Comparison of ENCODE assay signal across 22 mouse cellular contexts in the genomic region with DNA sequence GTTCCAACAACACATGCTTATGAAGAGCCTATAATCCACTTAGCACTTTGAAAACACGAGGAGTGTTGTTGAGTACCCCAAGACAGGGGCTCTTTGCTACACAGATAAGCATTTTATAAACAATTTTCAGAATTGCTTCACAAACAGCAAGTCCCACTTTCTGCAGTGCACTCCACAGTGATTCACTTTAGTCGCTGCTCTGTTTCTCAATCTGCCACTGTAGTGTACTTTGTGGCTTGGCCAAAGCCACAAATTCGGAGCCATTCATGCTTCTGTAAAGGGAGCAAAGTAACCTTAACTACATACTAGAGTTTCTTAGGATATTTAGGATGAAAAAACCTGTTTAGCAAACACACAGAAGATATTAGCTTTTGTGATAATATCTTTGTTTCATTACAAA.
DNase-seq lines count a peak whose midpoint lies in the region; ATAC-seq lines count a peak whose summit lies in the region.
"Had no signal": no experiment of that assay in that cellular context is flagged by ENCODE, and none has a peak within 500 bp of the region (broad histone marks: within the 10 kb centered on the region; RNA-seq: fewer than 3 reads in every experiment).

No protein-coding gene starts in this region.

- H3K9ac ChIP-seq in embryonic facial prominence, embryonic 14.5 days (ENCODE audit: low read depth, low read length): no peak overlapping the region
- H3K9ac ChIP-seq: embryonic facial prominence, embryonic 12.5 days; heart, embryonic 13.5 days; hindbrain, embryonic 15.5 days; kidney, embryonic 15.5 days had no signal

- no peak for ATAC-seq in embryonic facial prominence, embryonic 14.5 days (ENCODE audit: low read depth)
- peak; percentile 62 for ATAC-seq in frontal cortex, adult (ENCODE audit: low TSS enrichment)
- ATAC-seq: activated CD4-positive, CD25-positive, alpha-beta regulatory T cell, adult 4 months; intestine, embryonic 16.5 days had no signal

- no peak overlapping the region for H3K4me3 ChIP-seq in embryonic facial prominence, embryonic 14.5 days (ENCODE audit: low read depth, low read length)
- no peak overlapping the region for H3K4me3 ChIP-seq in embryonic facial prominence, embryonic 10.5 days
- H3K4me3 ChIP-seq: embryonic facial prominence, embryonic 12.5 days; gastrocnemius, adult 2 months; heart, embryonic 13.5 days; hindbrain, embryonic 15.5 days; kidney, embryonic 15.5 days had no signal

- no peaks in the 10 kb centered on the region for H3K27me3 ChIP-seq in embryonic facial prominence, embryonic 14.5 days (replicated peaks; ENCODE audit: control insufficient read depth, insufficient read depth, low read length)
- no peaks in the 10 kb centered on the region for H3K27me3 ChIP-seq in embryonic facial prominence, embryonic 10.5 days (replicated peaks; ENCODE audit: low read depth, poor library complexity, severe bottlenecking)
- H3K27me3 ChIP-seq: embryonic facial prominence, embryonic 12.5 days; heart, embryonic 13.5 days; hindbrain, embryonic 15.5 days; kidney, embryonic 15.5 days had no signal

- no peaks in the 10 kb centered on the region for H3K36me3 ChIP-seq in embryonic facial prominence, embryonic 14.5 days (ENCODE audit: control insufficient read depth, insufficient read depth, low read length)
- no peaks in the 10 kb centered on the region for H3K36me3 ChIP-seq in embryonic facial prominence, embryonic 10.5 days (replicated peaks)
- H3K36me3 ChIP-seq: embryonic facial prominence, embryonic 12.5 days; heart, embryonic 13.5 days; hindbrain, embryonic 15.5 days; kidney, embryonic 15.5 days had no signal

- DNase-seq in adrenal gland, adult 2 months: peak; percentile 19
- no peak for DNase-seq in adrenal gland, adult 18-20 months (ENCODE audit: low spot score in 2 of 2)
- DNase-seq in embryonic facial prominence, embryonic 14.5 days (ENCODE audit: low spot score): peak; percentile 3
- no peak for DNase-seq in embryonic facial prominence, embryonic 10.5 days (ENCODE audit: low spot score)
- no peak for DNase-seq in frontal cortex, postnatal 10 days (ENCODE audit: low spot score in 2 of 2)
- DNase-seq in 416B (ENCODE audit: low read depth): peak; percentile 0
- DNase-seq in spleen, adult 18-20 months: no peak
- DNase-seq: cerebellum, adult 11 months; cerebellum, adult 8-10 months; cerebellum, postnatal 14 days; embryo, embryonic 11 days; gastrocnemius, adult 2 months; gastrocnemius, postnatal 25 days; heart, postnatal 36 days; kidney, adult 2 months had no signal

- H3K9me3 ChIP-seq in embryonic facial prominence, embryonic 14.5 days (ENCODE audit: control insufficient read depth, low read length): no peaks in the 10 kb centered on the region
- H3K9me3 ChIP-seq in embryonic facial prominence, embryonic 10.5 days: no peaks in the 10 kb centered on the region
- H3K9me3 ChIP-seq: embryonic facial prominence, embryonic 12.5 days; heart, embryonic 13.5 days; hindbrain, embryonic 15.5 days; kidney, embryonic 15.5 days had no signal

- 63% methylated on average over 3 of the region's 3 CpGs for WGBS in embryonic facial prominence, embryonic 14.5 days
- WGBS in embryonic facial prominence, embryonic 10.5 days: 76% methylated on average over 3 of the region's 3 CpGs

- H3K4me2 ChIP-seq in embryonic facial prominence, embryonic 14.5 days (ENCODE audit: low read depth, low read length): no peak overlapping the region
- H3K4me2 ChIP-seq: embryonic facial prominence, embryonic 12.5 days; heart, embryonic 13.5 days; hindbrain, embryonic 15.5 days; kidney, embryonic 15.5 days had no signal

- no peaks in the 10 kb centered on the region for H3K4me1 ChIP-seq in embryonic facial prominence, embryonic 14.5 days (ENCODE audit: control insufficient read depth, insufficient read depth, low read length)
- no peaks in the 10 kb centered on the region for H3K4me1 ChIP-seq in embryonic facial prominence, embryonic 10.5 days
- H3K4me1 ChIP-seq: embryonic facial prominence, embryonic 12.5 days; heart, embryonic 13.5 days; hindbrain, embryonic 15.5 days; kidney, embryonic 15.5 days had no signal

- no peak overlapping the region for H3K27ac ChIP-seq in embryonic facial prominence, embryonic 14.5 days (replicated peaks; ENCODE audit: low read depth, low read length)
- H3K27ac ChIP-seq in embryonic facial prominence, embryonic 10.5 days (replicated peaks): no peak overlapping the region
- H3K27ac ChIP-seq: embryonic facial prominence, embryonic 12.5 days; gastrocnemius, adult 2 months; heart, embryonic 13.5 days; hindbrain, embryonic 15.5 days; kidney, embryonic 15.5 days had no signal

Comparison
In these comparisons a context has a peak if more than half of its experiments do, and no peak if none do; other contexts are left out.
1. DNase-seq: peak in adrenal gland, adult 2 months (single experiment), embryonic facial prominence, embryonic 14.5 days (single experiment) and 416B (single experiment); none in adrenal gland, adult 18-20 months (0 of 2), embryonic facial prominence, embryonic 10.5 days (single experiment), frontal cortex, postnatal 10 days (0 of 2) and spleen, adult 18-20 months (0 of 2).